Mouse (Mus musculus) left cerebral cortex, adult 9 months (tissue): ENCODE measurements around the gene Eif2a.

Experiments
- DNase-seq, 2 experiments: peaks; one replicate each; pipeline ENCODE4 v3.0.0; 2022; ENCODE audit warnings: low spot score in 2 of 2

Gene Eif2a

DNA sequence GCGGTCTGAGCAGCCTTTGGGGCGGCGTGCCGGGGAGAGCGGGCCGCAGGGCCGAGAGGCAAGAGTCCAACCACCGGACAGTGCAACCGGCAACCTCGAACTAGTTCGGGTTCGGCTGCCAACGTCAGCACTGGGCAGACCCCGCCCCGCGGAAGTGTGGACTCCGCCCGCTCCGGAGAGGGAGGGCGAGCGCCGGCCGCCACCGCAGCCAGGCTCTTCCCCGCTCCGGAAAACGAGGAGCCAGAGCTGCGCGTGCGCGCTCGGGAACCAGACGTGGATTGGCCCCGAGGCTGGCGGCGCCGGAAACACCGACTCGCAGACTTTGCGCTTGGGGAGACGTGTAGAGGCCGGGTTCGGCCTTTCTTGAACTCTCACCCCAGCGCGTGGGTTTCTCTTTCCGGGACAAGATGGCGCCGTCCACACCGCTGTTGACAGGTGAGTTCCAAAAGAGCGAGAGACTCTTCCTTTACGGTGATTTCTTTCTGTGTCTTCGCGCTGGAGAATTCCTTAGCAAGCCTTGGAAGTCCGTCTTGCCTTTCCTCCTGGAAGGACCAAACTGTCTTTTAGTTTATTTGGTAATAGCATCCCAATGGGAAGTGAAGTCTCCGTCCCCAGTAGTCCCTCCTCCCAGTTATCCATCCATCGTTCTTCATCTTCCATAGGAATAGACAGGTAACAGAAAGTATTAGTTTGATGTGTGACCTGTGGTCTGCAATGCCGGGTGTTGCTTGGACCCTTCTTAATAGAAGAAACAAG, at the start of gene Eif2a, which contains the start of gene Serp1:
Eif2a (plus strand) TSS at position 170 of the 756 bp plus-strand sequence.
Serp1 (minus strand) TSS at position 241 of the 756 bp plus-strand sequence.
- DNase-seq, result peak; percentile 97 to 99

DNA sequence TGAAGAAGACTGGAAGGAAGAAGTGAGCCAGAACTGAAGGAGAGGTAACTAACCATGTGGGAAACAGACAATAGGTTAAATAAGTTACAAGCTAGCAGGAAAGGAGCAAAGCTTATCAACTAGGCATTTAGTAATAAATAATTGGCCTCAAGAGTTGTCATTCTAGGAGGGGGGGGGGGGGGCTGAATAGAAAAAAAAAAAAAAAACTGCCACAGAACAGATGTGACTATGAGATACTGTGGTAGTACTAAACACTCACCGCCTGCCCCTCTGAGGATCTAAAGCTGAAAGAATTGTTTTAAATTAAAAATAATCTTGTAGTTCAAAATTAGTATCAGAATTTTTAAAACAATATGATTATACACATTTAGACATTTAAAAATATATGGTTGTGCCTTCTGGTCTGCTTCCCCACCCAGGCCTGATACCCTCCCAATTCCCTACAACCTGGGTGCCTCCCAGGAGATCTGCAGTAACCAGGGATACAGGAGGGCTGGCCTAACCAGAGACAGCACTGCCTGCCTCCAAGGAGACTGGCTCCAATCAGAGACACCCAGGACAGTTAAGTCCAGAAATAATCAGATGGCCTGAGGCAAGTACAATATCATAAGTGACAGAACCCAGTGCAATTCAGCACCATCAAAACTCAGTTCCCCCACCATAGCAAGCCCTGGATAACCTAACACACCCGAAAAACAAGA, 46.7 kb upstream of the Eif2a start:
- DNase-seq, result no peak

GRCm38 (mm10) chr3:58485883-58486282, 39.7 kb upstream of the Eif2a start:
- no peak for DNase-seq

- DNase-seq, result no peak
These were observed 38.5 kb upstream of the Eif2a start for GRCm38 (mm10) chr3:58487121-58487520.

DNA sequence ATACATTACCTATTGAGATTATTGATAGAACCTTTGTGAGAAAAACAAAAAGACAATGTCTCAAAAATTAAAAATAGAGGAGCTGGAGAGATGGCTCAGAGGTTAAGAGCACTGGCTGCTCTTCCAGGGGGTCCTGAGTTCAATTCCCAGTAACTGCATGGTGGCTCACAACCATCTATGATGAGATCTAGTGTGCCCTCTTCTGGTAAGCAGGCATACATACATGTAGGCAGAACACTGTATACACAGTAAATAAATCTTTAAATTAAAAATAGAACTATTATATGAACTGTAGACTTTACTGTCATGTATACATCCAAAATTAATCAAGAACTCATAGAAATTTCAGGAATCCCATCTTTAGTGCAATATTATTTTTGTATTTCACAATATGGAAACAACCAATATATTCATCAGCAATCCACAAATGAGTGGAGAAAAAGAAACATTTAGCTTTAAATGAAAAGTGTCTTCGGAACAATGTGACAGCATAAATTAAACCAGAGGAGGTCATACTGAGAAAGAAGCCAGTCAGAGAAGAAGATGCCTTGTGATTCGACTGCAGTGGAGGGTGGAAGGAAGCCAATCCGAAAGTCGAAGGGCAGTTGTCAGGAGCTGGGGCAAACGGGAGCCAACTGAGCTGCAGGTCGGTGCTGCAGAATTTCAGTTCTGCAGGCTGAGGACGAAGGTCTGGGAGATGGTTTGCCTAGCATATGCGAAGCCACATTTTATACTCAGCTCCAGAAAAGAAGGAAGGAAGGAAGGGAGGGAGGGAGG, 37.4 kb upstream of the Eif2a start:
- no peak for DNase-seq

- peak in 1 of 2 experiments; percentile 52 for DNase-seq
These were observed 34.8 kb upstream of the Eif2a start for GRCm38 (mm10) chr3:58490787-58491186.

DNA sequence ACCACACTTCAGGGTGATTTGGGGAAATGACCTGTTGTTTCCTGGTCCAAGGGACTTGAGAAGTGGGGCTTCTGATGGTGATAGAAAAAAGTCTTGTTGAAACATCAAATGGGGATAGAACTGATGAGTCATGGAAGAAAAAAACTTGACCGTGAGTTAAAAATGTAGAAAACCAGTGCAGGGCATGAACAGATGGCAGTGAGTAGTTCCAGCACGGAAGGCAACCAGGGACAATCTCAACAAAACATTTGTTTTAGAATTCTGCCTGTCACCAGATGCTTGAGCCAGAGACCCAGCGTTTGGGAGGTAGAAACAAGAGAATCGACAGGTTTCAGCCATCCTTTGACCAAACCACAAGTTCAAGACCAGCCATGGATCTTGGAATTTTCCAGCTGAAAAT, 32.0 kb upstream of the Eif2a start:
- peak in 1 of 2 experiments; percentile 44 for DNase-seq

DNA sequence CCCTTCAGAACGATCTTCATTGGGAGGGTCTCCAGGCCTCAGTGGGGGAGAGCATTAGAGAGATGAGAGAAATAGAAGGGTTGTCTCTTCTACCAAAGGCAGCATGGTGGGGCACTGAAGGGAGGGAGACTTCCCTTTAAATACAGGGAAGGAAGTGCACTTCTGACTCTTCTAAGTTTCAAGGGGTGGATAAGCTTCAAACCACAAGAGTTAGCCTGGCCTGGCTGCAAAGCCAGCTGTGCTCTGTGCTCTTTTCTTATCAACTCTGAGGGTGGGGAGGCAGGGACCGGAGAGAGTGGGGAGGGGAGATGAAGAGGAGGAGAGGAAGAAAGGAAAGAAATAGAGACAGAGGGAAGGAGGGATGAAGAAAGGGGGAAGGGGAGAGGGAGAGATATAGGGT, 23.7 kb upstream of the Eif2a start:
- DNase-seq, result no peak

DNA sequence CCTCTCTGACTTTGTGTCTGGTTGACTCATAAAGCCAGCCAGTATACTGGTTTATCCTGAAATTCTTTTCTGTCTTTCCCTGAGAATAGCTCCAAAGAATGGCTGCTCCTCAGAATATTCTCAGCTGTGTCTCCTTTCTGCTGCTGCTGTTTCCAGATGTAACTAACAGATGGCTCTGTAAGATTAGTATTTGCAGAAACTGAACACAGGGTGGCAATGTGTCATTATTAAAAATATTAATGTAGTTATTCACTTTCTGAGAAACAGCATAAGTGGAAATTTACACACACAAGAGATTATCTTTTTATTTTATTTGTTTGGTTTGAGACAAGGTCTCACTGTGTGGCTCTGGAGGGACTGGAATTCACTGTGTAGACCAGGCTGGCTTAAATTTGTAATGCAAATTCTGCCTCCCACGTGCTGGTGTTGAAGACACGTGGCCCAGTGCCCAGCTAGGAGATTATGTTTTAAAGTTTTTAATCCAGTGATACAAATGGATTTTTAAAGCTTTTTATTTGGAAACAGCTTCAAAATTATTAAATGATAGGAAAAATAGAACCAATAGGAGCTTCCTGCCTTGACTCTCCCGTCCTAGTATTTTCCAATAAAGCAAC, 21.8 kb upstream of the Eif2a start:
- DNase-seq, result no peak

DNA sequence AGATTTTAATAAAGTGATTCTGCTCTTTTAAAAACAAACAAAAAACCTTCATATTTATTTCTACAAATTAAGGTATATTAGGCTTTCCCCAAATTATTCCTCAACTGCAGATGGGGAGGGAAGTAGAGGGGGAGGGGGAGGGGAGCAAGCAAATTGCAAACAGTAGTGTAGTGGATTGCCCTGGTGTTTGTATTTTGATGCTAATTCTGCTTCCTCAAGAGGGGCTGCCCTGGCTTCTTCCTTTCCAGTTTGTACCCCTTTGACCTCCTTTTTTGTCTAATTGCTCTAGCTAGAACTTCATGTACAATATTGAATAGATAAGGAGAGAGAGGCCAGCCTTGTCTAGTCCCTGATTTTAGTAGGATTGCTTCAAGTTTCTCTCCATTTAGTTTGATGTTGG, 20.9 kb upstream of the Eif2a start:
- no peak for DNase-seq

DNA sequence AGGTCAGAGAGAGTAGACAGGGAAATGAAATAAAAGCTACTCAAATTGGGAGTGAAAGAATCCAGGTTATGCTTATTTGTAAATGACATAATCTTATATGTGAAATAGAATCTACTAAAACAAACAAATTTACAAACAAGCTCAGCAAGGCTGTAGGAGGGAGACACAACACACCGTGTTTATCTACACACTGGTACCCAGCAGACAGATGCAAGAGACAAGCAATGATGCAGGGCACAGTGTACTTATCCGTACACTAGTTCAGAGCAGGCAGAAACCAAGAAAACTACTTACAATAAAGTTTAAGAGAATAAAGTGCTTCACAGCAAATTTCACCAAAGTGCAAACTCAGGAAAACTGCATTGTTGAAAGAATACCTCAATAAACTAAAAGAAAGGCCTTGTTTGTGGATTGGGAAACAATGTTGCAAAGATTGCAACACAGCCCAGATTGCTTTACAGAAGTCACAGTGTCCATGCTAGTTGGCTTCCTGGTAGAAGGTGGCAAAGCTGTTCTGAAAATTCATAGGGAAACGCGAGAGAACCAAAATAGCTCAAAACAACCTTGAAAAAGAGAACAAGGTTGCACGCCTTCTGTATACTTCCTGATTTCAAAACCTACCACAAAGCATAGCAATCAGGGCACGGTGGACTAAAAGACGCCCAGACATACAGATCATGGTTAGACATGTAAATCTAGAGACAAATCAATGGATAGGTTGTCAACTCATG, 17.4 kb upstream of the Eif2a start:
- no peak for DNase-seq

GRCm38 (mm10) chr3:58511581-58511980, 14.0 kb upstream of the Eif2a start:
- DNase-seq, result no peak

DNA sequence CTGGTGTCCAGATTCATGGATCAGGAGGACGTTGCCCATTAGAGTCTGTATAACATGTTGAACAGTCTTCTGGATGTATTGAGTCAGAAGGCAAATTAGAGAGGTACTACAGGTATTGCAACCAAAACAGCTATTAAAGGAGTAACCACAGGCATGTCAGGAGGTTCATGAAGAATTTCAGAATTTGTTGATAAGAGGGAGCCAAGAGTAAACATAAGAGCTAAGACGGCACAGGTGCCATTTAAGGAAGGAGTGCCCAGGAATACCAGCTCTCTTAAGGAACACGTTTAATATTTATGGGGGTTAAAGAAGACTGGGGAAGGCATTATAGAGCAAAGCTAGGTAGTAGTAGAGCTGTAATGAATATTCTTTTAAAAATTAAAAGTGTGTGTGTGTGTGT, 12.9 kb upstream of the Eif2a start:
- DNase-seq, result no peak

DNA sequence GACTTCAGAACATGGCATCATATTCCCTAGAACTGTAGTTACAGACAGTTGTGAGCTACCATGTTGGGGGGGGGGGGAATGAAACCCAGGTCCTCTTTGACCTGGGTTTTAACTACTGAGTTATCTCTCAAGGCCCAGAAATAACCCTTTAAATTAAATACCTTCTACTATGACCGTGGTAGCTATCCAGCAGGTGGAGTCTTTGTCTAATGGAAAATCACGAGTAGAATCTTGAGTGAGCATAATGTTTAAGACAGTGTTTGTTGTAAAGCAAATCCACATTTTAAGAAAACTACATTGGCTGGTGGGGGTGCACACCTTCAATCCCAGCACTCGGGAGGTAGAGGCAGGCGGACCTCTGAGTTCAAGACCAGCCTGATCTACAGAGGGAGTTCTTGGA, 12.1 kb upstream of the Eif2a start:
- DNase-seq, result no peak

DNA sequence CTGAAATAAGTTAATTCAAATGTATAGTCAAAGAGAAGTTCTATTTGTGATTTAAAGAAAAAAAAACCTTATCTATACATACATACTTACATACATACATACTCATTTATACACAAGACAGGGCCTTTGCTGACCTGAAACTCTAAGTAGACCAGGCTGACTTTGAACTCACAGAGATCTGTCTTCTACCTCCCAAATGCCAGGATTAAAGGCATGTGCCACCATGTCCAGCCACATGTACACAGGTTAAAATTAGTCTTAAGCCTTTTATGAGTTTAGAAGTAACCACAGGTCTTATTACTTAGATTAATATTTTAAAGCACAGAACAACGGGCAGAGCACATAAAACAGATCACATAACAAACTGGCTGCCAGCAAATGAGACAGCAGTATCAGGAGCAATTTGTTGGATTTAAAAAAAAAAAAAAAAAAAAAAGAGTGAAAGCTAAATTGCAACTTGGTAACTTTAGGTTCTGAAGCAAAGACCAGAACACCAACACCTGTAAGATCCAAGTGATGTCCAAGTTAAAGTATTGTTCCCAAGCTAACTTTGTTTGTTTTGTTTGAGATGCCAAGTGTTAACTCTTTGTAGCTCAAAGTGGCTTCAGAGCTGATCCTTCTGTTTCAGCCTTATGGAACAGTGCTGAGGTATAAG, 9.5 kb upstream of the Eif2a start:
- DNase-seq, result no peak

GRCm38 (mm10) chr3:58516602-58516976, 9.0 kb upstream of the Eif2a start:
- no peak for DNase-seq

DNA sequence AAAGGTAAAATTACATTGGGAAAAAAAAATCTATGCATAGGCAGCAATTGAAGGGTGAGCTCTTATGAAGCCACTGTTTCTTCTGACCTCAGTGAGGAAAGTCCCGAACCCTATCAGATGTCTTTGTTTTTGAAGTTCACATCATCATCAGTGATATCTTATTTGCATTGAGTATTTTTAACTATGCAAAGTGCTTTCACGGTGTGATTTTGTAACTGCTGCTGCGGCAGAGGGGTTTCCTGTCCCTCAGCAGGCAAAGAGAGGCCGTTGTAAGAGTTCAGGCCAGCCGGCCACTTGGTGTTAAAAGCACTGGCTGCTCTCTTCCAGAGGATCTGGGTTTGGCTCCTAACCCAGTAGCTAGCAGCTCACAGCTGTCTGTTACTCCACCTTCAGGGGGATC, 8.4 kb upstream of the Eif2a start:
- no peak for DNase-seq

DNA sequence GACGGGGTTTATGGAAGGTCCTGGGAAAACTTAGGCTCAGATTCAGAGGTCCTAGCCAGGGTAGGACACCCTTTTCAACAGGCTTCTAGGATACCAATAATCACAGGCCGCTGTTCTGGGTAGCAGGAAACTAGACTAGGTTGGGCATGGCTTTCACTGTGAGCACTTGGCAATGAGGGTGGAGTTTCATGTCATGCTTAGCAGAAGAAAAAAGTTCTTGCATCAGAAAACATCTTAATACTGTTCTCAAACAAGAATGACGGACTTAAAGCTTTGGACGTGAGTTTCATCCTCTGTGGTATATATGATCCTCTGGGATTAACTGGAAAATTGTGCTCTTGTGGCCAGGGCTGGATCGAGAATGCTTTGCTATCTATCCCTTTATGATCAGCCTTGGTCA, 7.8 kb upstream of the Eif2a start:
- DNase-seq, result no peak

GRCm38 (mm10) chr3:58518962-58519361, 6.7 kb upstream of the Eif2a start:
- no peak for DNase-seq

- DNase-seq, result no peak
These were observed 6.1 kb upstream of the Eif2a start for GRCm38 (mm10) chr3:58519536-58519935.

- DNase-seq, result no peak
These were observed 5.3 kb upstream of the Eif2a start for GRCm38 (mm10) chr3:58520286-58520685.
